Mouse (Mus musculus): ENCODE results near the gene Max. TPM values are rescaled to one million over a fixed set of nuclear protein-coding genes. Genes with fewer than 3 reads are reported as not detected.

The Max gene
- total and polyA plus RNA-seq, 3 experiments = 48.2 to 356 (median 164) TPM

- H3K27ac ChIP-seq (ENCODE audit: control insufficient read depth, low read depth, low read length) = peak overlapping the region; percentile 28; the same call in 1 of the 2 replicates
- no peaks in the 10 kb centered on the region for H3K79me2 ChIP-seq (ENCODE audit: control insufficient read depth, insufficient read depth, low read length, poor library complexity)
- no peaks in the 10 kb centered on the region for H3K9me3 ChIP-seq (replicated peaks; ENCODE audit: insufficient read depth, low read length)
- no peak overlapping the region for H3K4me3 ChIP-seq (ENCODE audit: control insufficient read depth in 1 of 2, insufficient read depth in 1 of 2, low read depth in 2 of 2, low read length in 2 of 2)
- H3K4me1 ChIP-seq (ENCODE audit: control insufficient read depth in 1 of 2, insufficient read depth in 2 of 2, low read length in 2 of 2) = peaks cover 10 to 37% of the 10 kb centered on the region in 2 experiments
- no peak for TF ChIP-seq KAT2A (conservative IDR thresholded peaks at IDR 0.05; ENCODE audit: low read depth, low read length)
- TF ChIP-seq MAZ (IDR thresholded peaks at IDR 0.05; ENCODE audit: low read depth, low read length) = 0 out of 2 replicates have a peak, but pooled peaks have one; percentile 3
- TF ChIP-seq CTCF (IDR thresholded peaks at IDR 0.05 in 2 of 3, conservative IDR thresholded peaks at IDR 0.05 in 1 of 3; ENCODE audit: control insufficient read depth in 1 of 3, insufficient read depth in 1 of 3, low read depth in 2 of 3, low read length in 3 of 3, poor library complexity in 1 of 3, severe bottlenecking in 1 of 3) = no peak
- TF ChIP-seq ZMIZ1 (IDR thresholded peaks at IDR 0.05; ENCODE audit: low read depth, low read length) = no peak
- no peak for TF ChIP-seq ZC3H11A (IDR thresholded peaks at IDR 0.05; ENCODE audit: low read depth, low read length)
- no peak for TF ChIP-seq USF2 (IDR thresholded peaks at IDR 0.05; ENCODE audit: borderline replicate concordance in 1 of 2, insufficient read depth in 1 of 2, low read depth in 1 of 2, low read length in 2 of 2)
- no peak for TF ChIP-seq MAFK (IDR thresholded peaks at IDR 0.05; ENCODE audit: borderline replicate concordance, low read depth, low read length)
- TF ChIP-seq HCFC1 (IDR thresholded peaks at IDR 0.05; ENCODE audit: low read depth, low read length) = 0 out of 2 replicates have a peak, but pooled peaks have one; percentile 10
- TF ChIP-seq ZKSCAN1 (IDR thresholded peaks at IDR 0.05; ENCODE audit: low read depth, low read length) = no peak
- TF ChIP-seq RCOR1 (IDR thresholded peaks at IDR 0.05; ENCODE audit: low read depth, low read length) = no peak
- TF ChIP-seq POLR2AphosphoS5 (IDR thresholded peaks at IDR 0.05; ENCODE audit: borderline replicate concordance, low read depth, low read length) = no peak
- TF ChIP-seq E2F4 (IDR thresholded peaks at IDR 0.05; ENCODE audit: borderline replicate concordance, low read depth, low read length) = no peak
- no peak for TF ChIP-seq TAL1 (IDR thresholded peaks at IDR 0.05; ENCODE audit: low read length)
- no peak for TF ChIP-seq BHLHE40 (IDR thresholded peaks at IDR 0.05; ENCODE audit: borderline replicate concordance, low read depth, low read length)
- no peak for TF ChIP-seq MYC (IDR thresholded peaks at IDR 0.05; ENCODE audit: low read depth, low read length)
- no peak for TF ChIP-seq TBP (IDR thresholded peaks at IDR 0.05; ENCODE audit: low read depth, low read length)
- no peak for TF ChIP-seq TCF12 (IDR thresholded peaks at IDR 0.05; ENCODE audit: low read depth, low read length)
- no peak for TF ChIP-seq GABPA (IDR thresholded peaks at IDR 0.05; ENCODE audit: low read depth, low read length)
- no peak for TF ChIP-seq CHD1 (IDR thresholded peaks at IDR 0.05; ENCODE audit: low read depth, low read length)
- no peak for TF ChIP-seq MAX (IDR thresholded peaks at IDR 0.05; ENCODE audit: low read length)
- TF ChIP-seq ZNF384 (IDR thresholded peaks at IDR 0.05; ENCODE audit: low read depth, low read length) = peak; percentile 80; the same call in 1 of the 2 replicates
- TF ChIP-seq JUND (IDR thresholded peaks at IDR 0.05; ENCODE audit: low read depth, low read length) = no peak
- TF ChIP-seq NRF1 (IDR thresholded peaks at IDR 0.05; ENCODE audit: insufficient read depth, low read depth, low read length, poor library complexity, severe bottlenecking) = no peak
- H3K9ac ChIP-seq (ENCODE audit: control insufficient read depth, low read depth, low read length, poor library complexity, severe bottlenecking) = peak overlapping the region; percentile 2; the same call in 1 of the 2 replicates
- H3K27me3 ChIP-seq (ENCODE audit: control insufficient read depth in 1 of 2, insufficient read depth in 2 of 2, low read length in 2 of 2) = no peaks in the 10 kb centered on the region
- H3K36me3 ChIP-seq (ENCODE audit: control insufficient read depth in 1 of 2, insufficient read depth in 2 of 2, low read length in 2 of 2) = peaks cover 0 to 23% of the 10 kb centered on the region in 2 experiments; a peak in 2 of 4 replicates
- DNase-seq (ENCODE audit: low read depth, low spot score) = peak; percentile 24
Observed at GRCm38 (mm10) chr12:77001312-77001711, 39.3 kb upstream of the Max start.

All from MEL (cell line).